Mouse (Mus musculus): ENCODE measurements at regions not wholly inside any gene's neighbourhood (a gene's known extent, or its start where the extent isn't known, plus 50 kb on each side); places are given as distances from the start of the nearest gene placed in this dataset.

- DNase-seq (ENCODE audit: extremely low spot score in 1 of 2, low spot score in 1 of 2), result no peak
Observed at GRCm38 (mm10) chr16:24118487-24118886, 129.8 kb upstream of the Bcl6 start.

GRCm38 (mm10) chr16:24102854-24103690 is 114.4 kb upstream of the Bcl6 start:
- DNase-seq (ENCODE audit: extremely low spot score in 1 of 2, low spot score in 1 of 2), result no peak

- peak in 1 of 2 experiments; percentile 9 for DNase-seq (ENCODE audit: extremely low spot score in 1 of 2, low spot score in 1 of 2)
Observed at GRCm38 (mm10) chr16:24097596-24097995, 108.9 kb upstream of the Bcl6 start.

GRCm38 (mm10) chr16:24096076-24096475 is 107.4 kb upstream of the Bcl6 start:
- DNase-seq (ENCODE audit: extremely low spot score in 1 of 2, low spot score in 1 of 2), result no peak

- no peak for DNase-seq (ENCODE audit: extremely low spot score in 1 of 2, low spot score in 1 of 2)
Observed at GRCm38 (mm10) chr16:24095630-24096029, 107.0 kb upstream of the Bcl6 start.

- no peak for DNase-seq (ENCODE audit: extremely low spot score in 1 of 2, low spot score in 1 of 2)
Observed at GRCm38 (mm10) chr16:24094566-24094965, 105.9 kb upstream of the Bcl6 start.

- DNase-seq (ENCODE audit: extremely low spot score in 1 of 2, low spot score in 1 of 2), result no peak
Observed at GRCm38 (mm10) chr16:24093624-24094023, 105.0 kb upstream of the Bcl6 start.

- DNase-seq (ENCODE audit: extremely low spot score in 1 of 2, low spot score in 1 of 2), result no peak
Observed at GRCm38 (mm10) chr16:24092616-24093525, 104.2 kb upstream of the Bcl6 start.

GRCm38 (mm10) chr16:24092136-24092535 is 103.5 kb upstream of the Bcl6 start:
- no peak for DNase-seq (ENCODE audit: extremely low spot score in 1 of 2, low spot score in 1 of 2)

- DNase-seq (ENCODE audit: extremely low spot score in 1 of 2, low spot score in 1 of 2), result no peak
Observed at GRCm38 (mm10) chr16:24090981-24091380, 102.3 kb upstream of the Bcl6 start.

- DNase-seq (ENCODE audit: extremely low spot score in 1 of 2, low spot score in 1 of 2), result no peak
Observed at GRCm38 (mm10) chr16:24089840-24090762, 101.4 kb upstream of the Bcl6 start.

GRCm38 (mm10) chr16:24083966-24084365 is 95.3 kb upstream of the Bcl6 start:
- DNase-seq (ENCODE audit: extremely low spot score in 1 of 2, low spot score in 1 of 2), result no peak

GRCm38 (mm10) chr16:24080471-24080870 is 91.8 kb upstream of the Bcl6 start:
- no peak for DNase-seq (ENCODE audit: extremely low spot score in 1 of 2, low spot score in 1 of 2)

- DNase-seq (ENCODE audit: extremely low spot score in 1 of 2, low spot score in 1 of 2), result no peak
Observed at GRCm38 (mm10) chr16:24078622-24079021, 90.0 kb upstream of the Bcl6 start.

GRCm38 (mm10) chr16:24077428-24077827 is 88.8 kb upstream of the Bcl6 start:
- no peak for DNase-seq (ENCODE audit: extremely low spot score in 1 of 2, low spot score in 1 of 2)

GRCm38 (mm10) chr16:24076799-24077136 is 88.1 kb upstream of the Bcl6 start:
- DNase-seq (ENCODE audit: extremely low spot score in 1 of 2, low spot score in 1 of 2), result no peak

GRCm38 (mm10) chr16:24076109-24076798 is 87.6 kb upstream of the Bcl6 start:
- no peak for DNase-seq (ENCODE audit: extremely low spot score in 1 of 2, low spot score in 1 of 2)

- no peak for DNase-seq (ENCODE audit: extremely low spot score in 1 of 2, low spot score in 1 of 2)
Observed at GRCm38 (mm10) chr16:24073613-24074244, 85.1 kb upstream of the Bcl6 start.

- no peak for DNase-seq (ENCODE audit: extremely low spot score in 1 of 2, low spot score in 1 of 2)
Observed at GRCm38 (mm10) chr16:24073065-24073464, 84.4 kb upstream of the Bcl6 start.

GRCm38 (mm10) chr16:24069411-24069810 is 80.8 kb upstream of the Bcl6 start:
- no peak for DNase-seq (ENCODE audit: extremely low spot score in 1 of 2, low spot score in 1 of 2)
